Mouse (Mus musculus): Measurements from ENCODE around the gene Kiz.

Gene Kiz

GRCm38 (mm10) chr2:146975453-146976028 lies 119.9 kb downstream of the Kiz start:
- DNase-seq (ENCODE audit: low spot score in 2 of 2), result no peak

DNA sequence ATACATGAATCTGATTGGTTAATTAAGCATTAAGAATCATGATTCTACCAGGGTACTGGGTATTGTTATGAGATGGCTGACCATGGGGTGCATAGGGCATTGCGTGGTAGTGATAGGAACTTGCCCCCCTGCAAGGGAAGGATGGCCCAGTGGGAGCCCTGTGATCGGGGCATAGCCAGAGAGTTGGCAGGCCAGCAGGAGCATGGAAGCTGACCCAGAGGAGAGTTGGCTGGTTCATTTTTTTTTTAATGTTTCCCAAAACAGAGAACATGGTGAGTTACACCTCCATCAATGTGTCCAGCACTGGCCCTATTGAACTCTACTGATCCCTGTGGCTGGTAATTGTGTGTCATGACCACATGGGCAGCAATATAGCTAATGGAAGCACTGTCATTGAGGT lies 127.1 kb downstream of the Kiz start:
- DNase-seq (ENCODE audit: low spot score in 2 of 2), result no peak

- DNase-seq (ENCODE audit: low spot score in 2 of 2), result no peak
Measured at GRCm38 (mm10) chr2:146984831-146985230, 129.2 kb downstream of the Kiz start.

- DNase-seq (ENCODE audit: low spot score in 2 of 2), result no peak
Measured at GRCm38 (mm10) chr2:146985807-146986206, 130.1 kb downstream of the Kiz start.

GRCm38 (mm10) chr2:146986429-146986828 lies 130.8 kb downstream of the Kiz start:
- no peak for DNase-seq (ENCODE audit: low spot score in 2 of 2)

- DNase-seq (ENCODE audit: low spot score in 2 of 2), result no peak
Measured at GRCm38 (mm10) chr2:147007265-147007664, 151.6 kb downstream of the Kiz start.

DNA sequence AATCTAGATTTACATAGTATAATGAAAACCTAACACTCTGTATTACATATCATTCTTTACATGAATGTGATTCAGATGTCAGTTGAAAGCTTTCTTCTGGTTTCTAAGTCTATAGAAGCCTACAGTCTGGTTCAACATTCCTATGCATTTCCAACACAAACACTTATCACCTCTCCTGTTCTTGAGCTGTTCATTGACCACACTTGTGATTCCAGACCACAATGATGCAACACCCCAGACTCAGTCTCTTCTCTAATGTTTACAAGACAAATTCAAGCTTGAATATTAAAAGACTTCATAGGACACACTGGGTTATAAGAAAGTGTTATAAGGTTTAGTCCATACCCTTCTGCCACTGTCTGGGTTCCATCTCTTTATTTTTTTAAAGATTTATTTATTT lies 153.4 kb downstream of the Kiz start:
- no peak for DNase-seq (ENCODE audit: low spot score in 2 of 2)

DNA sequence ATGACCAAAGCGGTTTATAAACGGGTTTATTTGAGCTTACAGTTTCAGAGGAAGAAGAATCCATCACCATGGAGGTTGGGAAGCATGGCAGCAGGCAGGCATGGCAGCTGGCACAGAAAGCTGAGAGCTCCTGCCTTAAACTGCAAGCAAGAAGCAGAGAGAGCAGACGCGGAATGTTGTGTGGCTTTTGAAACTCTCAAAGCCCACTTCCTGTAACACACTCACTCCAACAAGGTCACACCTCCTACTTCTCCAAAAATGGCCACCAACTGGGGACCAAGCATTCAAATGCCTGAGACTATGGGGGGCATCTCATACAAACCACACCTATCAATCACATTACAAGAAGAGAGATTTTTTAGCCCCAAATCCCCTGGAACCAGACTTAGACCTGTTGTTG lies 154.5 kb downstream of the Kiz start:
- no peak for DNase-seq (ENCODE audit: low spot score in 2 of 2)

DNA sequence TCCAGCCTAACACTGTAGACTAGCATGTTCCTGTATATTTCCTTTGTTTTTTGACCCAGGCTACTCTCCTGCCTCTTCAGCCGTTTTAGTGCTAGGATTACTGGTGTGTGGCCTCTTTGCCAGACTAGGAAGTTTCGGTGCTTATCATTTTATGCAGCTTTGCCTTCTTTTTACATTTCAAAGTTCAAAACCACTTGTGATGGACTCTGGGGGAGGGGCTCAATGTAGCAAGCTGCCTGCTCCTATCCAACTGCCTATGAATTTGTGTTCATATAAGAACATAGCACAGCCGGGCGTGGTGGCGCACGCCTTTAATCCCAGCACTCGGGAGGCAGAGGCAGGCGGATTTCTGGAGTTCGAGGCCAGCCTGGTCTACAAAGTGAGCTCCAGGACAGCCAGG lies 155.3 kb downstream of the Kiz start:
- DNase-seq (ENCODE audit: low spot score in 2 of 2), result no peak

DNA sequence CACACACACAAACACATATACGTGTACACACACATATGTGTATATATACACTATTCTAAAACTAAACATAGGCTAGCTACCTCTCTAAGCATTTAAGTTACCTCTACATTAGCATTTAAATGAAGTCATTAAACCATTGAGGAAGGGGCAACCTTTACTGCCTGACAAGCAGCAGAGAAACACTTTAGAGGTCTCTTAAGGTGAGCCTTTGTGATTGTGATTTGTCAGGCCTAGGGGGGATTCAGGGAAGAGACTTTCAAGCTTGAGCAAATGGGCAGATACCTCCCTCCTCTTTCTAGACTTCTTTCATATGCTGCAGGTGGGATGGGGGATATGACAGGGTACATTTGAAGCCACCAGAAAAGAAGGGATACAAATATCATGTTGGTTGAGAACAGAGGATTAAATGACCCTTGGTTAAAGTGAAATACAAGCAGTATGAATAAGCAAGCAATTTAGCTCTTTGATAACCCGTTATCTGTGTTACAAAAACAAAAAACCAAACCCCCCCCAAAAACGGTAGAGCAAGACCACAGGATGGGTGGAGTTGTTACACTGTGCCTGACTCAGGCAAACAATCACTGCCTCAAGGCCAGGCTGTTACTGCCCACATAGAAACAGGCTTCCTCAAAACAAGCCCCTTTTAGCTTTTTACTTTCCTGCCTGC lies 155.9 kb downstream of the Kiz start:
- no peak for DNase-seq (ENCODE audit: low spot score in 2 of 2)

GRCm38 (mm10) chr2:147012141-147012622 lies 156.5 kb downstream of the Kiz start:
- DNase-seq (ENCODE audit: low spot score in 2 of 2), result no peak

- DNase-seq (ENCODE audit: low spot score in 2 of 2), result peak; percentile 95 to 98
Measured at GRCm38 (mm10) chr2:147012623-147013184, 157.0 kb downstream of the Kiz start, which contains the start of gene Xrn2. Xrn2 (plus strand) TSS chr2:147012996.

DNA sequence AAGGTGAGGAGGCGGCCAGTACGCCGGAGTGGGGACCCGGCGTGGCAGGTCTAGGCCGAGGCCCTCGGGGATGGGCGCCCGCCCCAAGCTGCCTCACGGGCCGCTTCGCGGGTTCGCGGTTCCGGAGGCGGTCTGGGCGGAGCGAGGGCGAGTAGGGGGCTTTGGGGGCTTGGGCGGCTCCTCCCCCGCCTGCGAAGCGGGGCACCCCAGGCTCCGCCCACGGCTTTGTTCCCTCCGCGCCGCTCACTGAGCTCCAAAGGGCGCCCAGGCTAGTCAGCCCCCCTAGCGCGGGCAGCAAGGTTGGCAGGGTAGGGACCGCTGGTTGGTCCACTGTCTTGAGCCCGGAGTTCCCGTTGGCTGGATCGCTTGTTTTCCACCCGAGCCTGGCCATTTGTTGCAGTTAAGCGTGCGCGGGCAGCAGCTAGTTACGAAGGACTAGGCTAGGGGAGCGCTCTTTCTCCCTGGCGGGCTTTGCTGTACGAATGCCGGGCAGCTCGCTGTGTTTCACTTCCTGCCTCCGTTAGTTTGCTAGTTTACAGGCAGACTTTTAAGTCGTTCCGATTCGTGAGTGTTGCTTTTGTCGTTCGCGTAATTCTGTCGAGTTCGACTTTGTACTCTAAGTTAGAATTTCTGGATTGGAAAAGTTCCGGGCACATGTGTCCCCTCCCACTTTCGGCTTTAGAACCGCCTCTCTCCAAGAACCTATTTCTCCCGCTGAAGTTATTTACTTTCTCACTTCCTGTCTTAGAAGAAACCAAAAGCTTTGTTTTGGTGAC lies 157.7 kb downstream of the Kiz start:
- DNase-seq (ENCODE audit: low spot score in 2 of 2), result peak in 1 of 2 experiments; percentile 59

GRCm38 (mm10) chr2:147014101-147014886 lies 158.6 kb downstream of the Kiz start:
- no peak for DNase-seq (ENCODE audit: low spot score in 2 of 2)
